Mouse (Mus musculus) Patski (cell line): Measurements from ENCODE around the gene Adam15. TPM values are rescaled to one million over a fixed set of nuclear protein-coding genes. Genes with fewer than 3 reads are reported as not detected.

Experiments used
- ATAC-seq: fragments of 100-300 bp; one replicate; pipeline ENCODE4 v1.8.0; 2021
- CTCF ChIA-PET: fragments of 350-600 bp; sonication (Branson Sonifier 250); formaldehyde crosslinking; loops from one replicate; lab custom pipeline; 2022; ENCODE audit warnings: inconsistent platforms; lab: Charles Lee
- POLR2A ChIA-PET: fragments of 350-600 bp; sonication (Branson Sonifier 250); formaldehyde crosslinking; loops from one replicate; lab custom pipeline; 2022; ENCODE audit warnings: antibody characterized with exemption, inconsistent platforms; lab: Charles Lee
- DNase-seq: peaks from one replicate; pipeline ENCODE4 v3.0.0-alpha.2; 2011; ENCODE audit warnings: low read depth, low spot score
- H3K27me3 ChIP-seq: fragments of 371-371 bp; one replicate; pipeline ENCODE4 v1.5.1; 2021
- CTCF ChIP-seq: fragments of 100-300 bp; IDR thresholded peaks from one replicate; pipeline ENCODE4 v1.5.1; 2021
- in situ Hi-C: fragments of 300-500 bp; cut with MboI; formaldehyde crosslinking; loops from 3 replicates; pipeline ENCODE4 v1.11.1; 2018; ENCODE audit warnings: low pct_unique_long_range_greater_than_20kb, mixed read lengths
- polyA plus RNA-seq: library from polyadenylated mRNA; unstranded; gene quantifications from one replicate; pipeline ENCODE4 v1.2.3, GENCODE M21; 2021

Adam15 gene
- polyA plus RNA-seq, 1 experiment from 2014 or later = 226 TPM

DNA sequence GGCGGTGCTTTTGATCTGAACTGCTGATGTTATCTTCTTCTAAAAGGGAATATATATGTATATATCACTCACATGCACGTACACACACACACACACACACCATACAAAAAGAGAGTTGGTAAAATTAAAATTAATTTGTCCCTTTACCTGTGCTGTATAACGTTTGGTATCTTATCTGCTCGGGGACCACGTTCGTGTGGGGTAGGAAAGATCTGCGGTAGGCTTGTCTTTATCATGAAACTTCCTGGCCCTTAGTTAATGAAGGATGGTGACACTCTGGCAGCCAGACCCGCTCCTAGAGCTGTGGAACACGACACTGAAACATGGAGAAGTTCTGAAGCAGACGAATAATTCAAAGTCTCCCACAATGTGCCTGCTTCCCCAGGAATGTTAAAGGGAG lies 57.9 kb downstream of the Adam15 start:
- H3K27me3 ChIP-seq = no peaks in the 10 kb centered on the region
- TF ChIP-seq CTCF = no peak
- in situ Hi-C loops = no loop called here
- CTCF ChIA-PET = interaction anchor here (2.3 kb wide), 1 partner anchor 10 kb away, joined by 20 read pairs; the partner anchor contains the start of gene Efna1
- no peak for DNase-seq
- no peak for ATAC-seq
- POLR2A ChIA-PET = interaction anchor here (1.7 kb wide), 1 partner anchor 11 kb away, joined by 5 read pairs; no protein-coding TSS in a partner anchor

Other genes with a start within 250 kb of the Adam15 start
- 0.19 TPM for gene Gm43738, start 248.9 kb downstream of the Adam15 start, polyA plus RNA-seq
- gene Fdps, start 248.0 kb downstream of the Adam15 start, polyA plus RNA-seq = 191 TPM
- gene Pklr, start 213.9 kb downstream of the Adam15 start, polyA plus RNA-seq = 22.0 TPM
- 6.2 TPM for gene Hcn3, start 189.8 kb downstream of the Adam15 start, polyA plus RNA-seq
- gene Clk2, start 185.2 kb downstream of the Adam15 start, polyA plus RNA-seq = 74.8 TPM
- gene Scamp3, start 172.5 kb downstream of the Adam15 start, polyA plus RNA-seq = 175 TPM
- gene Fam189b, start 166.9 kb downstream of the Adam15 start, polyA plus RNA-seq = 37.6 TPM
- gene Gba, start 147.1 kb downstream of the Adam15 start, polyA plus RNA-seq = 141 TPM
- gene Thbs3, start 134.8 kb downstream of the Adam15 start, polyA plus RNA-seq = 86.6 TPM
- 215 TPM for gene Mtx1, start 122.9 kb downstream of the Adam15 start, polyA plus RNA-seq
- 10.3 TPM for gene Muc1, start 120.9 kb downstream of the Adam15 start, polyA plus RNA-seq
- 236 TPM for gene Krtcap2, start 104.0 kb downstream of the Adam15 start, polyA plus RNA-seq
- 57.5 TPM for gene Trim46, start 103.7 kb downstream of the Adam15 start, polyA plus RNA-seq
- gene Dpm3, start 90.6 kb downstream of the Adam15 start, polyA plus RNA-seq = 104 TPM
- 88.3 TPM for gene Slc50a1, start 79.4 kb downstream of the Adam15 start, polyA plus RNA-seq
- gene Efna1, start 68.9 kb downstream of the Adam15 start, polyA plus RNA-seq = 97.1 TPM
- gene Efna3, start 27.0 kb downstream of the Adam15 start, polyA plus RNA-seq = 9.4 TPM
- gene Efna4, start 12.0 kb downstream of the Adam15 start, polyA plus RNA-seq = 48.7 TPM
- 0.06 TPM for gene Dcst2, start 12.0 kb upstream of the Adam15 start, polyA plus RNA-seq
- gene Dcst1, start 15.3 kb upstream of the Adam15 start, polyA plus RNA-seq = 1.3 TPM
- gene Zbtb7b, start 44.8 kb upstream of the Adam15 start, polyA plus RNA-seq = 73.7 TPM
- not detected for gene Lenep, start 52.8 kb upstream of the Adam15 start, polyA plus RNA-seq
- gene Flad1, start 61.9 kb upstream of the Adam15 start, polyA plus RNA-seq = 40.6 TPM
- 162 TPM for gene Cks1b, start 68.4 kb upstream of the Adam15 start, polyA plus RNA-seq
- gene Shc1, start 68.4 kb upstream of the Adam15 start, polyA plus RNA-seq = 174 TPM
- 68.4 TPM for gene Pygo2, start 80.2 kb upstream of the Adam15 start, polyA plus RNA-seq
- gene Pbxip1, start 86.7 kb upstream of the Adam15 start, polyA plus RNA-seq = 354 TPM
- 40.7 TPM for gene Pmvk, start 104.5 kb upstream of the Adam15 start, polyA plus RNA-seq
- 0.04 TPM for gene Kcnn3, start 170.2 kb upstream of the Adam15 start, polyA plus RNA-seq